Mouse (Mus musculus) liver, postnatal 0 days (tissue): ENCODE results near the gene Atp1a3. TPM values are rescaled to one million over a fixed set of nuclear protein-coding genes. Genes with fewer than 3 reads are reported as not detected.

Experiments used
- ATAC-seq: fragments of 200-750 bp; cut with Nextera tagmentation; 2 replicates; pipeline ENCODE4 v1.8.0; 2017; ENCODE audit warnings: mild to moderate bottlenecking, moderate library complexity
- DNase-seq: peaks from one replicate; pipeline ENCODE4 v3.0.0-alpha.2; 2016
- H3K27ac ChIP-seq: fragments of 300-500 bp; sonication (generic); 2 replicates; pipeline ENCODE4 v1.5.1; 2014; ENCODE audit warnings: antibody characterized with exemption, moderate library complexity, mild to moderate bottlenecking, low read depth
- H3K27me3 ChIP-seq: fragments of 300-500 bp; sonication (generic); 2 replicates; pipeline ENCODE4 v1.6.1; 2014; ENCODE audit warnings: low read length, control low read depth, mixed read lengths; ENCODE audit not compliant: insufficient read depth
- H3K36me3 ChIP-seq: fragments of 300-500 bp; sonication (generic); replicated peaks from 2 replicates; pipeline ENCODE4 v1.6.1; 2014; ENCODE audit warnings: mild to moderate bottlenecking, control low read depth, low read length, moderate library complexity, mixed read lengths; ENCODE audit not compliant: insufficient read depth
- H3K4me1 ChIP-seq: fragments of 300-500 bp; sonication (generic); 2 replicates; pipeline ENCODE4 v1.6.1; 2014; ENCODE audit warnings: antibody characterized with exemption, mild to moderate bottlenecking, control low read depth; ENCODE audit not compliant: insufficient read depth
- H3K4me2 ChIP-seq: fragments of 300-500 bp; sonication (generic); 2 replicates; pipeline ENCODE4 v1.6.1; 2014; ENCODE audit warnings: low read depth, mild to moderate bottlenecking, low read length, moderate library complexity, mixed read lengths
- H3K4me3 ChIP-seq: fragments of 300-500 bp; sonication (generic); 2 replicates; pipeline ENCODE4 v1.5.1; 2014; ENCODE audit warnings: low read depth, low read length
- H3K9ac ChIP-seq: fragments of 300-500 bp; sonication (generic); replicated peaks from 2 replicates; pipeline ENCODE4 v1.6.1; 2014; ENCODE audit warnings: mild to moderate bottlenecking, moderate library complexity
- H3K9me3 ChIP-seq: fragments of 300-500 bp; sonication (generic); 2 replicates; pipeline ENCODE4 v1.6.1; 2016; ENCODE audit warnings: mild to moderate bottlenecking, control low read depth, low read length, mixed read lengths
- CTCF ChIP-seq: sonication (generic); IDR thresholded peaks from 2 replicates; pipeline ENCODE4 v1.5.1; 2016; ENCODE audit warnings: antibody characterized with exemption, low read depth
- EP300 ChIP-seq: IDR thresholded peaks from 2 replicates; pipeline ENCODE4 v1.6.1; 2016; ENCODE audit warnings: antibody characterized with exemption, low read depth, mild to moderate bottlenecking
- whole genome bisulfite sequencing: fragments of 180-500 bp; shearing (Covaris S2); extraction: QIAGEN DNeasy Blood & Tissue Kit; methylation state at CpG from one replicate; pipeline ENCODE4 v1.1.7; 2014; ENCODE audit not compliant: insufficient replicate concordance; 5-methylcytosine and 5-hydroxymethylcytosine counted together
- polyA plus RNA-seq: library from polyadenylated mRNA; unstranded; fragments of >200 nt; fragmentation: Nextera tagmentation; extraction: Ambion mirVana; gene quantifications from 2 replicates; pipeline ENCODE4 v1.2.1, GENCODE M21; 2015

Atp1a3 gene
- polyA plus RNA-seq, 1 experiment from 2014 or later: 1.2 TPM

- Histone ChIP-seq H3K4me3 (no peak overlapping the region), H3K27ac (no peak overlapping the region), H3K27me3 (peaks cover 67% of the 10 kb centered on the region), H3K4me1 (peaks cover 5% of the 10 kb centered on the region), H3K4me2 (peak overlapping the region; percentile 59; the same call in 1 of the 2 replicates), H3K36me3 (no peaks in the 10 kb centered on the region), H3K9ac (no peak overlapping the region), H3K9me3 (no peaks in the 10 kb centered on the region)
- 59% methylated on average over 12 of the region's 12 CpGs for WGBS
- peak; percentile 59 for ATAC-seq
- TF ChIP-seq EP300 (no peak), CTCF (no peak)
- DNase-seq: peak; percentile 70
Measured at GRCm38 (mm10) chr7:25006586-25007364, 1.0 kb upstream of the Atp1a3 start.

- peak overlapping the region; percentile 59 for H3K4me2 ChIP-seq
- peak; percentile 10; the same call in 1 of the 2 replicates for ATAC-seq
- TF ChIP-seq CTCF: no peak
- TF ChIP-seq EP300: no peak
Measured at GRCm38 (mm10) chr7:25006171-25006570, 413 bp upstream of the Atp1a3 start.

GRCm38 (mm10) chr7:25004806-25005205, 952 bp downstream of the Atp1a3 start:
- TF ChIP-seq CTCF (no peak), EP300 (no peak)
- ATAC-seq (no peak), DNase-seq (no peak)
- Histone ChIP-seq H3K36me3 (no peaks in the 10 kb centered on the region), H3K27me3 (peaks cover 48% of the 10 kb centered on the region), H3K27ac (no peak overlapping the region), H3K4me3 (peak overlapping the region; percentile 41; the same call in 1 of the 2 replicates), H3K4me2 (peak overlapping the region; percentile 59; the same call in 1 of the 2 replicates), H3K9me3 (no peaks in the 10 kb centered on the region), H3K9ac (no peak overlapping the region), H3K4me1 (no peaks in the 10 kb centered on the region)
- WGBS: 27% methylated on average over 6 of the region's 9 CpGs

More at GRCm38 (mm10) chr7:25006171-25006570, 413 bp upstream of the Atp1a3 start:
- H3K4me1 ChIP-seq: peaks cover 5% of the 10 kb centered on the region
- WGBS: 40% methylated on average over 3 of the region's 3 CpGs
- H3K4me3 ChIP-seq: peak overlapping the region; percentile 41; the same call in 1 of the 2 replicates
- no peak overlapping the region for H3K27ac ChIP-seq
- H3K9ac ChIP-seq: no peak overlapping the region
- DNase-seq: no peak
- H3K9me3 ChIP-seq: no peaks in the 10 kb centered on the region
- peaks cover 61% of the 10 kb centered on the region for H3K27me3 ChIP-seq
- H3K36me3 ChIP-seq: no peaks in the 10 kb centered on the region

GRCm38 (mm10) chr7:25003820-25004388, 1.9 kb downstream of the Atp1a3 start:
- Histone ChIP-seq H3K9ac (no peak overlapping the region), H3K27ac (no peak overlapping the region), H3K27me3 (peaks cover 39% of the 10 kb centered on the region), H3K9me3 (no peaks in the 10 kb centered on the region), H3K36me3 (no peaks in the 10 kb centered on the region), H3K4me1 (no peaks in the 10 kb centered on the region), H3K4me3 (no peak overlapping the region), H3K4me2 (no peak overlapping the region)
- ATAC-seq (no peak), DNase-seq (no peak)
- WGBS: 82% methylated on average over 8 of the region's 8 CpGs
- no peak for TF ChIP-seq EP300
- no peak for TF ChIP-seq CTCF

- no peaks in the 10 kb centered on the region for H3K36me3 ChIP-seq
- no peak overlapping the region for H3K4me3 ChIP-seq
- DNase-seq: no peak
- TF ChIP-seq CTCF (no peak), EP300 (no peak)
- WGBS: 60% methylated on average over 11 of the region's 11 CpGs
- H3K4me2 ChIP-seq: no peak overlapping the region
- no peaks in the 10 kb centered on the region for H3K4me1 ChIP-seq
- no peak for ATAC-seq
- H3K27ac ChIP-seq: no peak overlapping the region
- H3K9ac ChIP-seq: no peak overlapping the region
- peaks cover 32% of the 10 kb centered on the region for H3K27me3 ChIP-seq
- H3K9me3 ChIP-seq: no peaks in the 10 kb centered on the region
Measured at GRCm38 (mm10) chr7:25003291-25003690, 2.5 kb downstream of the Atp1a3 start.

GRCm38 (mm10) chr7:25000711-25001110, 5.0 kb downstream of the Atp1a3 start:
- no peaks in the 10 kb centered on the region for H3K4me1 ChIP-seq
- WGBS: 56% methylated on average over 12 of the region's 12 CpGs
- H3K4me3 ChIP-seq: no peak overlapping the region
- peaks cover 7% of the 10 kb centered on the region for H3K27me3 ChIP-seq
- H3K4me2 ChIP-seq: no peak overlapping the region
- no peak overlapping the region for H3K27ac ChIP-seq
- H3K9ac ChIP-seq: no peak overlapping the region
- no peak for DNase-seq
- no peaks in the 10 kb centered on the region for H3K9me3 ChIP-seq
- H3K36me3 ChIP-seq: no peaks in the 10 kb centered on the region
- TF ChIP-seq CTCF: no peak
- no peak for TF ChIP-seq EP300
- no peak for ATAC-seq
